Mouse (Mus musculus) ES-E14 (cell line): ENCODE results near the gene Itpk1.

ENCODE experiments used
- CHD2 ChIP-seq: IDR thresholded peaks from 2 replicates; pipeline ENCODE4 v1.6.1; 2014; ENCODE audit warnings: mild to moderate bottlenecking, low read depth, low read length, inconsistent platforms
- HCFC1 ChIP-seq: IDR thresholded peaks from 2 replicates; pipeline ENCODE4 v1.6.1; 2012; ENCODE audit warnings: low read length, inconsistent platforms, borderline replicate concordance; ENCODE audit not compliant: insufficient read depth
- MAFK ChIP-seq: IDR thresholded peaks from 2 replicates; pipeline ENCODE4 v1.6.1; 2014; ENCODE audit warnings: mild to moderate bottlenecking, low read depth, low read length, inconsistent platforms; ENCODE audit not compliant: insufficient read depth
- ZC3H11A ChIP-seq: IDR thresholded peaks from 2 replicates; pipeline ENCODE4 v1.6.1; 2012; ENCODE audit warnings: low read depth, mild to moderate bottlenecking, inconsistent platforms, low read length, borderline replicate concordance
- ZNF384 ChIP-seq: IDR thresholded peaks from 2 replicates; pipeline ENCODE4 v1.6.1; 2012; ENCODE audit warnings: low read depth, low read length, inconsistent platforms

DNA sequence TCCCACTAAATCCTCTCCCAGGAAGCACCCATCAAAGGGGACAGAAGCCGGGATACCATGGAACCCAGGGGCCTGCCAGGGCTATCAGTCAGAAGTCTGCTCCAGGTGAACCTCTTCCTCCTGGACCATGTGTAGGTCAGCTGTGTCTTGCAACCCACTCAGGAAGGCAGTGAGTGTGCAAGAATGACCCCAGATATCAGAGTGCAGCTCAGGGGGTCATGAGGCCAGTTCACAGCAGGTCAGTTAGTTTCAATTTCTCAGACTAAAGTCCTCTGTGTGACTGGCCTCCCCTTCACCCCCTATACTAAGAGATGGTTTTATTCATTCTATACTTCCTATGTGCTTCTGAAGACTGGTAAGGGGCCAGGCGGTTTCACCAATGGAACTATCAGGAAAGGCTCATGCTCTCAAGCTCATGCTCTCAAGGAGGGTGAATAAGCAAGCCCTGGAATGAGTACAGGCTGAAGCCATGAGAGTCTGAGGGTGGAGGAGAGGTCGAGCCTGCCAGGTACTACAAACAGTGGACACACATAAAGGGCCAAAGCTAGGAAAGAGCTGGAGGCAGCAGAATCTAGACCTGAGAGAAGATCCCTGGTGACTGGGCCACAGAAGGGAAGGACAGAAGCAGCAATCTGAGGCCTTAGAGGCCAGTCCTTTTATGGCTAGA is 19.9 kb downstream of the Itpk1 start:
- TF ChIP-seq MAFK (no peak), CHD2 (no peak), ZNF384 (no peak), ZC3H11A (no peak), HCFC1 (no peak)
